Mouse (Mus musculus) lung, adult 2 months (tissue): ENCODE results near the gene Gap43.

Experiments used
- CTCF ChIP-seq: fragments of 200-500 bp; IDR thresholded peaks from 2 replicates; pipeline ENCODE4 v1.5.1; 2011; ENCODE audit warnings: mild to moderate bottlenecking, low read length, control low read depth; ENCODE audit not compliant: insufficient read depth
- POLR2A ChIP-seq: fragments of 200-500 bp; IDR thresholded peaks from 2 replicates; pipeline ENCODE4 v1.6.1; 2011; ENCODE audit warnings: low read depth, mild to moderate bottlenecking, control low read depth, low read length, borderline replicate concordance; ENCODE audit errors: extremely low read depth

DNA sequence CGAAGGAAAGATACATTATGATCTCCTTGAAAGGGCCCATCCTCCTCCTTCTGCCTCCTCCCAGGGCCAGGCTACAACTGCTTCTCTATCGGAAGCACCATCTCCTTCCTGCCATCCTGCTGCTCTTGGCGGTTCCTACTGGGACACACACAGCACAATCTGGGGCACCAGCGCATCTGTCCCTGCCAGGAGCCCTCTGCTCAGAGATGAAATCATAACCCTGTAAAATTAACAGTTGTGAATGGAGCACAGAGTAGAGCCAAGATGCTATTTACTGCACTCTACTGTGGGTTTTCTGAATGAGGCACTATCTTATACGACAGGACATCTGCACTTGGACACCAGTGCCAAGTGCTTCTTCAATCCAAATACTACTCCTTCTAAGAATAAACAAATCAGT is 46.0 kb downstream of the Gap43 start:
- no peak for TF ChIP-seq CTCF
- no peak for TF ChIP-seq POLR2A
